Mouse (Mus musculus): ENCODE data around the gene Zfp708. TPM values are rescaled to one million over a fixed set of nuclear protein-coding genes. Genes with fewer than 3 reads are reported as not detected.
"Not testable (repeated sequence)": the region's sequence is repeated elsewhere in the genome, so short reads cannot be mapped to it uniquely, and the experiment has no call there.

Gene Zfp708
- polyA plus RNA-seq (2012): not detected in 2 replicates

GRCm38 (mm10) chr13:67097876-67098275 is at the start of gene Zfp708:
Zfp708 (minus strand) TSS chr13:67097976.
- no peaks in the 10 kb centered on the region for H3K27me3 ChIP-seq (ENCODE audit: control insufficient read depth)
- H3K9me3 ChIP-seq (ENCODE audit: control insufficient read depth, low read length): no peaks in the 10 kb centered on the region
- H3K4me1 ChIP-seq (ENCODE audit: control insufficient read depth): no peaks in the 10 kb centered on the region
- no peak for TF ChIP-seq TAL1 (IDR thresholded peaks at IDR 0.05; ENCODE audit: low read length)
- TF ChIP-seq GATA1 (IDR thresholded peaks at IDR 0.05; ENCODE audit: low read length): no peak
- H3K36me3 ChIP-seq (ENCODE audit: control insufficient read depth): peaks cover 35% of the 10 kb centered on the region
- no peak within 1 kb of the TSS for H3K4me3 ChIP-seq (replicated peaks)

DNA sequence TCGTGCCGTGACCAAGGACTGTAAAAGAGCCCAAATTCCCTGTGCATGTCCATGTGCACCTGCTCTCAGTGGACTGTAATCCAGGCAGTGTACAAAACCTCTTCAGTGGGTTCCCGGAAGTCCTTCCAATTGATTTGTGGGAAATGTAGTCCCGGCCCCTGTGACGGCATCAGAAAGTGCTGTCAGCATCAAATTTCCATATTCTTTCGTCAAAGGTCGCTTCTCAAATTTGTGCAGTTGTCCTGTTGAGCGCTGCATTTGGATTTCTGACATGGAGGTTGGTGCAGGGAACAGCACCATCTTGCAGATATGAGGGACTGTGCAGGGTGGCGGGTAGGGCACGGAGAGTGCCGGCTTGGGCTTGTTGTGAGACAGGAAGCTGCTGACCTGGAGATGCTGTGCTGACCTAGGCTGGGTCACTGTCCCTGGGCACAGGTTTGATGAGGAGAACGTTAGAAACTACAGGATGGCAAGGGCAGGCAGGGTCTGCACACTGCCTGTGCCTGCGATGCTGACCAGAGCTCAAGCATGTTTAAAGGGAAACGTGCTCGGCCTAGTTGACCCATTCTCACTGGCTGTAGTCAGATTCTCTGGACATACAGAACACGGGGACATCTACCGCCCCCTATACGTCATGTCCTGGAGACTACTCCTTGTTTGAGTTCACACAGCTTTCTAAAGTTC is 30.4 kb upstream of the Zfp708 start:
- no peaks in the 10 kb centered on the region for H3K9me3 ChIP-seq (ENCODE audit: control insufficient read depth, low read length)
- H3K4me3 ChIP-seq (replicated peaks): peak overlapping the region; percentile 70
- peaks cover 6% of the 10 kb centered on the region for H3K4me1 ChIP-seq (ENCODE audit: control insufficient read depth)
- TF ChIP-seq GATA1 (IDR thresholded peaks at IDR 0.05; ENCODE audit: low read length) (no peak), TAL1 (IDR thresholded peaks at IDR 0.05; ENCODE audit: low read length) (no peak)
- H3K36me3 ChIP-seq (ENCODE audit: control insufficient read depth): no peaks in the 10 kb centered on the region
- H3K27me3 ChIP-seq (ENCODE audit: control insufficient read depth): no peaks in the 10 kb centered on the region

GRCm38 (mm10) chr13:67127507-67127906 is 29.7 kb upstream of the Zfp708 start:
- H3K27me3 ChIP-seq (ENCODE audit: control insufficient read depth); H3K4me1 ChIP-seq (ENCODE audit: control insufficient read depth); H3K36me3 ChIP-seq (ENCODE audit: control insufficient read depth); H3K4me3 ChIP-seq (replicated peaks); H3K9me3 ChIP-seq (ENCODE audit: control insufficient read depth, low read length): not testable (repeated sequence)

GRCm38 (mm10) chr13:67124460-67124859 is 26.7 kb upstream of the Zfp708 start:
- no peaks in the 10 kb centered on the region for H3K36me3 ChIP-seq (ENCODE audit: control insufficient read depth)
- peaks cover 6% of the 10 kb centered on the region for H3K4me1 ChIP-seq (ENCODE audit: control insufficient read depth)
- no peak for TF ChIP-seq TAL1 (IDR thresholded peaks at IDR 0.05; ENCODE audit: low read length)
- no peak for TF ChIP-seq GATA1 (IDR thresholded peaks at IDR 0.05; ENCODE audit: low read length)
- no peaks in the 10 kb centered on the region for H3K9me3 ChIP-seq (ENCODE audit: control insufficient read depth, low read length)
- H3K4me3 ChIP-seq (replicated peaks): no peak overlapping the region
- H3K27me3 ChIP-seq (ENCODE audit: control insufficient read depth): no peaks in the 10 kb centered on the region

- H3K36me3 ChIP-seq (ENCODE audit: control insufficient read depth); H3K4me1 ChIP-seq (ENCODE audit: control insufficient read depth); H3K9me3 ChIP-seq (ENCODE audit: control insufficient read depth, low read length); H3K4me3 ChIP-seq (replicated peaks); H3K27me3 ChIP-seq (ENCODE audit: control insufficient read depth): not testable (repeated sequence)
Observed at GRCm38 (mm10) chr13:67121360-67121759, 23.6 kb upstream of the Zfp708 start, which contains the start of gene Zfp759. Zfp759 (plus strand) TSS chr13:67121660.

DNA sequence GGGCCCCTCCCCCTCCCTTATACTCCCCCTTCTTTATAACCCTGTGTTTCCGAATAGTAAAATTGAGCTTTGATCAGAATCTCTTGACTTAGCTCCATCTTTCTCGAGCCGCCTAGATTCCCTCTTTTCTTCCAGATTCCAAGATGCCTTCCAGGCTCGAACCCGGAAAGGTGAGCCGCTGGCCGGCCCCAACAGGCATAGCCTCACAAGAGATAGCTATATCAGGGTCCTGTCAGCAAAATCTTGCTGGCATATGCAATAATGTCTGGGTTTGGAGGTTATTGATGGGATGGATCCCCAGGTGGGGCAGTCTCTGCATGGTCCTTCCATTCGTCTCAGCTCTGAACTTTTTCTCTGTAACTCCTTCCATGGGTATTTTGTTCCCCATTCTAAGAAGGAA is 18.4 kb upstream of the Zfp708 start, which contains the start of gene Rslcan18:
Rslcan18 (minus strand) TSS at position 101 of the 400 bp plus-strand sequence.
- H3K4me3 ChIP-seq (replicated peaks); H3K4me1 ChIP-seq (ENCODE audit: control insufficient read depth); H3K36me3 ChIP-seq (ENCODE audit: control insufficient read depth); H3K9me3 ChIP-seq (ENCODE audit: control insufficient read depth, low read length); H3K27me3 ChIP-seq (ENCODE audit: control insufficient read depth): not testable (repeated sequence)

- H3K9me3 ChIP-seq (ENCODE audit: control insufficient read depth, low read length): peaks cover 7% of the 10 kb centered on the region
- H3K36me3 ChIP-seq (ENCODE audit: control insufficient read depth): no peaks in the 10 kb centered on the region
- peaks cover 7% of the 10 kb centered on the region for H3K4me1 ChIP-seq (ENCODE audit: control insufficient read depth)
- TF ChIP-seq TAL1 (IDR thresholded peaks at IDR 0.05; ENCODE audit: low read length): no peak
- TF ChIP-seq GATA1 (IDR thresholded peaks at IDR 0.05; ENCODE audit: low read length): no peak
- H3K4me3 ChIP-seq (replicated peaks): no peak overlapping the region
- H3K27me3 ChIP-seq (ENCODE audit: control insufficient read depth): peaks cover 3% of the 10 kb centered on the region; the same call in 1 of the 2 replicates
Observed at GRCm38 (mm10) chr13:67113287-67113686, 15.5 kb upstream of the Zfp708 start.

DNA sequence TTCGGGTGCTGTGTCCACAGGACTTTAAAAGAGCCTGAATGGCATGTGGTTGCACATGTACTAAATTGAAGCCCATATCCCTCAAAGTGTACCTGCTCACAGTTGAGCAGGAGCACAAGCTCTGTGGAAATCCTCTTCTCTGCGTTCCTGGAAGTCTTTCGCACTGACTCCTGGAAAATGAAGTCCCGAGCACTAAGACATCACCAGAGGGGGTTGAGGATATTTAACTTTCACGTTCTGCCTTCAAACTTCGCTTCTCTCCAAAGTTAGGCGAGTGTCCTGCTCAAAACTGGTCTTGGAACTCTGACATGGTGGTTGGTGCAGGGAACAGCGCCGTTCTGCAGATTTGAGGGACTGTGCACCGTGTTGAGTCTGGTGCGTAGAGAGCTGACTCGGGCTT is 14.3 kb upstream of the Zfp708 start:
- Histone ChIP-seq H3K4me1 (ENCODE audit: control insufficient read depth) (peaks cover 16% of the 10 kb centered on the region), H3K4me3 (replicated peaks) (no peak overlapping the region), H3K9me3 (ENCODE audit: control insufficient read depth, low read length) (peaks cover 7% of the 10 kb centered on the region), H3K36me3 (ENCODE audit: control insufficient read depth) (no peaks in the 10 kb centered on the region), H3K27me3 (ENCODE audit: control insufficient read depth) (peaks cover 3% of the 10 kb centered on the region; the same call in 1 of the 2 replicates)
- TF ChIP-seq TAL1 (IDR thresholded peaks at IDR 0.05; ENCODE audit: low read length) (no peak), GATA1 (IDR thresholded peaks at IDR 0.05; ENCODE audit: low read length) (no peak)

- Histone ChIP-seq H3K9me3 (ENCODE audit: control insufficient read depth, low read length) (peaks cover 8% of the 10 kb centered on the region), H3K27me3 (ENCODE audit: control insufficient read depth) (peaks cover 3% of the 10 kb centered on the region; the same call in 1 of the 2 replicates), H3K36me3 (ENCODE audit: control insufficient read depth) (peaks cover 10% of the 10 kb centered on the region), H3K4me3 (replicated peaks) (peak overlapping the region; percentile 83), H3K4me1 (ENCODE audit: control insufficient read depth) (peaks cover 24% of the 10 kb centered on the region)
- no peak for TF ChIP-seq TAL1 (IDR thresholded peaks at IDR 0.05; ENCODE audit: low read length)
- no peak for TF ChIP-seq GATA1 (IDR thresholded peaks at IDR 0.05; ENCODE audit: low read length)
Observed at GRCm38 (mm10) chr13:67108821-67109206, 11.0 kb upstream of the Zfp708 start.

Measured in erythroblast, embryonic 14.5 days (primary cell).